Mouse (Mus musculus) adrenal gland, postnatal 14 days (tissue): ENCODE measurements at regions not wholly inside any gene's neighbourhood (a gene's known extent, or its start where the extent isn't known, plus 50 kb on each side); places are given as distances from the start of the nearest gene placed in this dataset.

Source experiments
- DNase-seq: peaks from one replicate; pipeline ENCODE4 v3.0.0; 2021; ENCODE audit warnings: mixed read lengths

DNA sequence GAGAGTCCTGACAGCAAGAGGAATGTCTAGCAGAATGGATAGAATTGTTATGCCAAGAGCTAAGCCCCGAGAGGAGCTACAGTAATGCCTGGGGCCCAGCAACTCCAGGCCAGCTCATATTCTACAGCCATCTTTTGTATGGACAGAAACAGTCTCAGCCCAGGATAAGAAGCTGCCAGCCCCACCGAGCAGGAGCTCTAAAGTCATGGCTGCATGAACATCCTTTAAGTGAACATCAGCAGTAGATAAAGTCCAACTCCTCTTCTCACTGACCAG is 141.6 kb upstream of the Snx19 start:
- DNase-seq: no peak

DNA sequence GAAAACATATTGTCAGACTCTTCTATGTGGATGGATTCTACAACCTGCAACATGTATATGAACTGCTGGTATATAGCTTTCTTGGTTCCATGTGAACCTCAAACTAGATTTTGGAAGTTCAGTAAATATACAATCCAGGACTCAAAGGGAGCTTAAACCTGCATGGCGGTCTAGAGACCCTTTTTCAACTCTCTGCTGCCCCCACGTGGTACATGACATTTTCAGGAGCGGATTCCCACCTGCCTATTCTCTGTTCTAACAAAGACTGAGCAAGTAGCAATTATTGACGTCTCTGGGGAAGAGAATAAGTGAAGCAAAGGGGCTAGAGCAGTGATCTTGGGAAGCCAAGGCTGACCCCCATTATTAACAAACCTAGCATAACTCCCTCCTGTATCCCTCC is 127.1 kb upstream of the Snx19 start:
- DNase-seq: peak; percentile 51

GRCm38 (mm10) chr9:30308281-30308680 is 118.6 kb upstream of the Snx19 start:
- DNase-seq: no peak

- DNase-seq: no peak
Observed at GRCm38 (mm10) chr9:30313360-30313759, 113.5 kb upstream of the Snx19 start.

DNA sequence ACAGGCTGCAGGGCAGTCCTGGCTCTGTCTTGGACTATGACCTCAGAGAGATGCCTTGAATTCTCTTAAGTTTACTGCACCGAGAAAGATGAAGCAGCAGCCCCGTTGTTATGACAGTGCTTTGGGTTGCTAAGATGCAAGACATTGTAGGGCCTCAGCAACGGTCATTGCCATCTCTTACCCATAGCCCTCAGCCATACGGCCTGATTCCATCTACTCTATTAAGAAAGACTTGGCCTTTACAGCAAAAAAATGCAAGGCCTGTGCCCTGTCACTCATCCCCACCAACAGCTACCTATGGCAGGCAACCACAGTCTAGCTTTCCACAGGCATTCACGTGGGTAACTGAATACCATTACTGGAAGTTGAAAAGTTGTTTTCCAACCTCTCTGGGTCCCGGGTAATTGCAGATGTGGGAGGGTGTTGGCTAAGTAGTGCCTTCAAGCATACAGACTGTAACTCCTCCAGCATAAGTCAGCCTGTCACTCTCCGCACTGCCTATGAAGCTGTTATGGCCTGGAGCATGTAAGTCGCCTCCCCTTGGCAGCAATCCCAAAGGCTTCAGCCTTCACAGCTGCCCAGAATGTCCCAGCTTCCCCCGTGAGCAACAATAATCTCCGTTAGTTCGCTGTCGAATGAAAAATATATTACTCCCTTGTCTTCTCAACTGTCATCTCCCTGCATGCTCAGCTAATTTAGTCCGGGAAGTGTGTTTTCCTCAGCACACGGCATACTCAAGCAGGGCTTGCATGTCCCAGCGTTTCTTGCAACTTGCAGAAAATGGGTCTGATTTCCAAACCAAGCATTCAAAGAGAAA is 112.3 kb upstream of the Snx19 start:
- peak; percentile 81 for DNase-seq

DNA sequence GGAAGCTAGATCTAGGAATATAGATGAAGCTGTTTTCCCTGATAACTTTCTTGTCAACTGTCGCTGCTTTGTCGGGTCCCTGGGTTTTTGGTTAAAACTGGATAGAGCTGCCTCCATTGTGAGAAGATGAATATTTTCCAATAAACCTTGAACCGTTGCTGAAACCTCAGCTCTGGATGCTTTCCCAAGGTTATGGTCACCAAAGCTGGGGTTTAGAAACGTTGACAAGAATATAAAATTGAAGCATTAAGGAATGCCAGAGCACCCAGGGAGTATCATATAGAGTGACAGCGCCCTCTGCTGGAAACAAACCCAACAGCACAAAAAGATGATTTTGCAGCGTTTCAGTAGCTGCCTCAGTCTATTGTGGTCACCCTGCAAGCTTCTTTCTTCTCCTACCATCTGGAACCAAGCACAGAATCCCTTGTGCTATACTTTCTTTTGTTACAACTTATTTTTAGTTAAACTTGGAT is 111.7 kb upstream of the Snx19 start:
- DNase-seq: peak; percentile 77

GRCm38 (mm10) chr9:30344866-30345265 is 82.0 kb upstream of the Snx19 start:
- no peak for DNase-seq

DNA sequence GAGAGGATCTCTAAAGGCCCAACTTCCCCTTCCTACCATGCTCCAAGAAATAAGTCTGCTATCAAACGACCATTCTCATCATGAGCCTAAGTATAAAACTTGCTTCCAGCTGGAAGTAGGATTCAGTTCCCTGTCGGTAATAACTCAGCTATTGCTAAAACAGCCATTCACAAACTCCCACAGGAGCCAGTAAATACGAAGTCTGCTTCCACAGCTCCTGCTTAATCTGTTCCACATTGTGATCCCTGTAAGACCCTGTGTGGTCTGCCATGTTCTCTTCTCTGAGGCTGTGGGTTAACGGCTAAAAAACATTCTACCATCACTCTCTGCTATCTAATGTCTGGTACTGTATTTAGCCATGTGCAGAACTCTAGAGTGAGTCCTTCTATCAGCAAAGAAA is 72.9 kb upstream of the Snx19 start:
- DNase-seq: no peak

GRCm38 (mm10) chr9:30355642-30356041 is 71.3 kb upstream of the Snx19 start:
- DNase-seq: no peak

GRCm38 (mm10) chr9:30369554-30370440 is 57.1 kb upstream of the Snx19 start:
- DNase-seq: peak; percentile 63

DNA sequence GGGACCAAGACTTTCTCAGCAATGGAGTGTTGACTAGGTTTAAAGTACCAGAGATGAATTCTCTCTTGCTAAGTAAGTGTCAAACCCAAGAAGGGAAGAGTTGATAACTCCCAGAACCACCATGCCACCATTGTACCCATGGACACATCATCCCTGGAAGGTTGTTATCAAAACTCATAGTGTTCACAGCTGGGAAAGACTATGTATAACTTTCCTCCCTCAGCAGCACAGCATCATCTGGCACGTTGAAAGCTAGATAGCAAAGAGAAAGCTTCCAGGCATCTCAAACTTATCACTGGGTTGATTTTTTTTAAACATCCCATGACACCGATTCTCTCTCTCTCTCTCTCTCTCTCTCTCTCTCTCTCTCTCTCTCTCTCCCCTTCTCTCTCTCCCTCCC is 56.1 kb upstream of the Snx19 start:
- no peak for DNase-seq

GRCm38 (mm10) chr9:30376908-30377307 is 50.0 kb upstream of the Snx19 start:
- no peak for DNase-seq
